Mouse (Mus musculus): ENCODE results near the gene Ticam1.

GRCm38 (mm10) chr17:56241541-56242401, 34.8 kb downstream of the Ticam1 start:
- TF ChIP-seq HCFC1 (IDR thresholded peaks at IDR 0.05; ENCODE audit: borderline replicate concordance, insufficient read depth, low read length): peak; percentile 51; the same call in 1 of the 2 replicates
- TF ChIP-seq MAFK (IDR thresholded peaks at IDR 0.05; ENCODE audit: insufficient read depth, low read depth, low read length): no peak
- no peak for TF ChIP-seq ZNF384 (IDR thresholded peaks at IDR 0.05; ENCODE audit: low read depth, low read length)
- no peak for TF ChIP-seq ZC3H11A (IDR thresholded peaks at IDR 0.05; ENCODE audit: borderline replicate concordance, low read depth, low read length)

Measured in ES-E14 (cell line).